Mouse (Mus musculus) CH12.LX (cell line): ENCODE data around the gene BC067074.

Source experiments
- CHD2 ChIP-seq: IDR thresholded peaks from 2 replicates; pipeline ENCODE4 v1.6.1; 2011; ENCODE audit warnings: low read length, improper control_type of control experiment
- MEF2A ChIP-seq: IDR thresholded peaks from 2 replicates; pipeline ENCODE4 v1.6.1; 2014; ENCODE audit warnings: low read depth, mild to moderate bottlenecking, inconsistent platforms, low read length, improper control_type of control experiment, borderline replicate concordance
- POLR2AphosphoS2 ChIP-seq: IDR thresholded peaks from 2 replicates; pipeline ENCODE4 v1.6.1; 2011; ENCODE audit warnings: low read depth, low read length, improper control_type of control experiment
- ZNF384 ChIP-seq: IDR thresholded peaks from 2 replicates; pipeline ENCODE4 v1.6.1; 2012; ENCODE audit warnings: low read depth, low read length, improper control_type of control experiment, inconsistent platforms

- no peak for TF ChIP-seq POLR2AphosphoS2
- TF ChIP-seq MEF2A, result no peak
- TF ChIP-seq CHD2, result no peak
- TF ChIP-seq ZNF384, result no peak
Measured at GRCm38 (mm10) chr13:113269777-113270776, 22.9 kb upstream of the BC067074 start.
